Mouse (Mus musculus): ENCODE data around the gene Cpz.

GRCm38 (mm10) chr5:35574653-35575599 is 49.4 kb upstream of the Cpz start, which contains the start of gene Trmt44:
- TF ChIP-seq CTCF (conservative IDR thresholded peaks at IDR 0.05; ENCODE audit: low read length) (no peak), POU5F1 (IDR thresholded peaks at IDR 0.05; ENCODE audit: borderline replicate concordance, low read length) (no peak)
